Mouse (Mus musculus): ENCODE measurements around the gene Arl5a. TPM values are rescaled to one million over a fixed set of nuclear protein-coding genes. Genes with fewer than 3 reads are reported as not detected.

The Arl5a gene
- polyA plus RNA-seq, 1 experiment from 2014 or later, result 63.6 TPM

- ATAC-seq (ENCODE audit: low FRiP score, low read depth), result no peak
- WGBS, result 60% methylated on average over 13 of the region's 13 CpGs
- Histone ChIP-seq H3K4me2 (replicated peaks) (no peak overlapping the region), H3K9ac (no peak overlapping the region), H3K4me3 (no peak overlapping the region), H3K27me3 (replicated peaks) (no peaks in the 10 kb centered on the region), H3K4me1 (no peaks in the 10 kb centered on the region), H3K36me3 (no peaks in the 10 kb centered on the region), H3K9me3 (no peaks in the 10 kb centered on the region), H3K27ac (no peak overlapping the region)
These were observed 46.8 kb downstream of the Arl5a start for GRCm38 (mm10) chr2:52377706-52378447.

DNA sequence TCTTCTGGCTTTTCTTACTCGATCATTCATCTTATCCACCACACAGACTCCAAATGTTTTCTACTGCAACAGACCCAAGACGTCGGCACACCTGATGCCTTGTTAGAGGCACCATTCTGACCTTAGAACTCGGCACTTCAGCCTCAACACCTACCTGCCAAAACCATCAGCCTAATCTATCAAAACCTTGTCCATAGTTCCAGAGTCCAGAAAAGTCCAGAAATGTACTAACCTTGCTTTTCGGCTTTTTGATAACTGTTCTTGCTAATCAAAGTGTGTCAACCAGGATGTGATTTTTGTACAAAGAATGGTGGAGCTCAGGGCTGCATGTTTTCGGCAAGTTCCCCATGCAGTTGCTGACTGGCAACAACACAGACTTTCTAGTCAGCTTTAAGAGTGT, 50.0 kb downstream of the Arl5a start:
- no peaks in the 10 kb centered on the region for H3K9me3 ChIP-seq
- ATAC-seq (ENCODE audit: low FRiP score, low read depth), result no peak
- H3K9ac ChIP-seq, result no peak overlapping the region
- H3K4me2 ChIP-seq (replicated peaks), result no peak overlapping the region
- 92% methylated on average over 6 of the region's 6 CpGs for WGBS
- no peaks in the 10 kb centered on the region for H3K4me1 ChIP-seq
- no peaks in the 10 kb centered on the region for H3K36me3 ChIP-seq
- no peaks in the 10 kb centered on the region for H3K27me3 ChIP-seq (replicated peaks)
- no peak overlapping the region for H3K4me3 ChIP-seq
- H3K27ac ChIP-seq, result no peak overlapping the region

DNA sequence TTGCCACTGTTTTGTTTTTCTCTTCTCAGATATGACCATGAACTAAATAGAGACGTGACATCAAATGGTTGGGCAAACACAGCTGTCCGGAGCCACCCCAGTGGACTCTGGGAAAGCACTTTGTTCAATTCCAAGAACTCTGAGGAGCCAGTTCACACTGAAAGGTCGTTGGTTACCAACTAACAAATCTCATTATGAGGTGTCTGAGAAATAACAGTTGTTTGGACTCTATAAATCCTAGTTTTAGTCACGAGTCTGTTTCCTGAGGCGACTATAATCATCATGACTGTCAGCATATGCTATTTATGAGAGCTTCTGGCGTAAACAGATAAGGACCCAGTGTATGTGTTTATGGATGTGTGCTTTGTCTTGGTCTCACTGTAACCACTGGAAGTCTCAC, 52.2 kb downstream of the Arl5a start:
- H3K36me3 ChIP-seq, result no peaks in the 10 kb centered on the region
- no peak overlapping the region for H3K4me3 ChIP-seq
- no peak overlapping the region for H3K27ac ChIP-seq
- H3K9ac ChIP-seq, result no peak overlapping the region
- no peaks in the 10 kb centered on the region for H3K4me1 ChIP-seq
- no peaks in the 10 kb centered on the region for H3K9me3 ChIP-seq
- H3K4me2 ChIP-seq (replicated peaks), result no peak overlapping the region
- H3K27me3 ChIP-seq (replicated peaks), result no peaks in the 10 kb centered on the region
- 79% methylated on average over 6 of the region's 6 CpGs for WGBS
- no peak for ATAC-seq (ENCODE audit: low FRiP score, low read depth)

GRCm38 (mm10) chr2:52372080-52372479, 52.6 kb downstream of the Arl5a start:
- 91% methylated on average over 4 of the region's 4 CpGs for WGBS
- Histone ChIP-seq H3K27ac (no peak overlapping the region), H3K9ac (no peak overlapping the region), H3K27me3 (replicated peaks) (no peaks in the 10 kb centered on the region), H3K4me1 (no peaks in the 10 kb centered on the region), H3K4me2 (replicated peaks) (no peak overlapping the region), H3K36me3 (no peaks in the 10 kb centered on the region), H3K9me3 (no peaks in the 10 kb centered on the region), H3K4me3 (no peak overlapping the region)
- ATAC-seq (ENCODE audit: low FRiP score, low read depth), result no peak

- 79% methylated on average over 2 of the region's 2 CpGs for WGBS
- H3K27ac ChIP-seq, result no peak overlapping the region
- no peak overlapping the region for H3K4me2 ChIP-seq (replicated peaks)
- H3K4me1 ChIP-seq, result no peaks in the 10 kb centered on the region
- no peak overlapping the region for H3K9ac ChIP-seq
- no peak overlapping the region for H3K4me3 ChIP-seq
- no peaks in the 10 kb centered on the region for H3K27me3 ChIP-seq (replicated peaks)
- H3K9me3 ChIP-seq, result no peaks in the 10 kb centered on the region
- ATAC-seq (ENCODE audit: low FRiP score, low read depth), result no peak
- no peaks in the 10 kb centered on the region for H3K36me3 ChIP-seq
These were observed 53.6 kb downstream of the Arl5a start for GRCm38 (mm10) chr2:52371066-52371465.

DNA sequence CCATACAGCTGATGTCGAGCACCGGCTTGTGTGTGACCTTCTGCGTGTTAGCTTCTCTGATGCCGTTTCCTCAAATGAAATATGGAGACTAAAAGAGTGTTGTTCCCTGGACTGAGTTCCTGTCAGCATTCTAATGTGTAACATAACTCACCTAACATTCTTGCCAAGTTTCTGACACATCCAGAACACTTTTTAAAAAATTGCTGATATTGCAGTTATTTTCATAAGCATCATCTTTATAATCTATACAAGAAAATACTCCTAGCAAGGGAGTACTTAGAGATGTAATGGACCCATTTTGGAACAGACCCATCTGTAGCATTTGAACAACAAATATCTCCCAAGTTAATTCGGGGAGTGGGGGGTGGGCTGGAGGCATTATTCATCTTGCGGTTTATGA, 55.1 kb downstream of the Arl5a start:
- 89% methylated on average over 6 of the region's 6 CpGs for WGBS
- Histone ChIP-seq H3K9me3 (no peaks in the 10 kb centered on the region), H3K4me3 (no peak overlapping the region), H3K4me2 (replicated peaks) (no peak overlapping the region), H3K27ac (no peak overlapping the region), H3K27me3 (replicated peaks) (no peaks in the 10 kb centered on the region), H3K4me1 (no peaks in the 10 kb centered on the region), H3K36me3 (no peaks in the 10 kb centered on the region), H3K9ac (no peak overlapping the region)
- no peak for ATAC-seq (ENCODE audit: low FRiP score, low read depth)

DNA sequence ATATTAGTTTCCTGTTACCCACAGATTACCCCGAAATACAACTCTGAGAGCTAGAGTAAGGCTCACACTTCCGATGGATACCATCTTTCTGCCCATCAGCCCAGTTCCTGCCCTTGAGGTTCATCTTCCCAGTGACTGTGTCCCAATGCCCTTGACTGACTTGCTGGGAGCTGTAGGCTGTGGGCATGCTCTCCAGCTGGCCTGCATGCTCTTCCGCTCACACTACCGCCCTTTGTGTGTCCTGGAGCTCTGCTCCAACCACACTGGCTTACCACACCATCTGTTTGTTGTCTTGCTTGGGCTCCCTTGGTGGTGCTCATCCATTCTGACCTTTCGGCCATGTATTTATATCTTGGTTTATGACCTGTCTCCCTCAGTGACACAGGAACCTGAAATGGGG, 57.0 kb downstream of the Arl5a start:
- H3K27me3 ChIP-seq (replicated peaks), result no peaks in the 10 kb centered on the region
- H3K9ac ChIP-seq, result no peak overlapping the region
- H3K27ac ChIP-seq, result no peak overlapping the region
- no peaks in the 10 kb centered on the region for H3K4me1 ChIP-seq
- no peaks in the 10 kb centered on the region for H3K36me3 ChIP-seq
- ATAC-seq (ENCODE audit: low FRiP score, low read depth), result no peak
- WGBS, result 91% methylated on average over 5 of the region's 5 CpGs
- no peaks in the 10 kb centered on the region for H3K9me3 ChIP-seq
- no peak overlapping the region for H3K4me3 ChIP-seq
- no peak overlapping the region for H3K4me2 ChIP-seq (replicated peaks)

- WGBS, result 81% methylated on average over 13 of the region's 13 CpGs
- ATAC-seq (ENCODE audit: low FRiP score, low read depth), result no peak
These were observed 57.5 kb downstream of the Arl5a start for GRCm38 (mm10) chr2:52367248-52367647.

DNA sequence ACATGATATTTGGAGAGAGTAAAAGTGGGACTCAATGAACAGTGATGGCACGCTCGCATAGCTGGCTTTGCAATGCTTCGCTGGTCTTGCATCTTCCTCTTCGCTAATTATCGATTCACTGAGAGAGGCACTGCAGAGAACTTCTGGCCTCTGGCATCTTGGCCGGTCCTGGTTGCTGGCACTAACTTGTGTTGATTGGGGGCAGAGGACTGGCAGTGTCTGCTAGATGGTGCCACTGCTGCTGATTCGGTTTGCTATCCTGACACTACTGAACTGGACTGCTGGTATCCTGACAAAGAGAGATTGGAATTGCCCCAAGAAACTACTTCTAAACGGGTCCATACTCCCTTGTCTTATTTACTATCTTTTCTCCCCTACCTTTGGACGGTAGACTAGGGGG, 63.6 kb downstream of the Arl5a start:
- Histone ChIP-seq H3K4me2 (replicated peaks) (no peak overlapping the region), H3K27me3 (replicated peaks) (no peaks in the 10 kb centered on the region), H3K9me3 (no peaks in the 10 kb centered on the region), H3K36me3 (no peaks in the 10 kb centered on the region), H3K4me3 (no peak overlapping the region), H3K4me1 (peaks cover 3% of the 10 kb centered on the region; the same call in 1 of the 2 replicates), H3K9ac (no peak overlapping the region), H3K27ac (no peak overlapping the region)
- WGBS, result 93% methylated on average over 9 of the region's 9 CpGs
- ATAC-seq (ENCODE audit: low FRiP score, low read depth), result no peak

More at GRCm38 (mm10) chr2:52367248-52367647, 57.5 kb downstream of the Arl5a start:
- H3K36me3 ChIP-seq, result no peaks in the 10 kb centered on the region
- H3K4me3 ChIP-seq, result no peak overlapping the region
- H3K27me3 ChIP-seq (replicated peaks), result no peaks in the 10 kb centered on the region
- no peaks in the 10 kb centered on the region for H3K9me3 ChIP-seq
- no peak overlapping the region for H3K4me2 ChIP-seq (replicated peaks)
- H3K27ac ChIP-seq, result no peak overlapping the region
- no peaks in the 10 kb centered on the region for H3K4me1 ChIP-seq
- no peak overlapping the region for H3K9ac ChIP-seq

DNA sequence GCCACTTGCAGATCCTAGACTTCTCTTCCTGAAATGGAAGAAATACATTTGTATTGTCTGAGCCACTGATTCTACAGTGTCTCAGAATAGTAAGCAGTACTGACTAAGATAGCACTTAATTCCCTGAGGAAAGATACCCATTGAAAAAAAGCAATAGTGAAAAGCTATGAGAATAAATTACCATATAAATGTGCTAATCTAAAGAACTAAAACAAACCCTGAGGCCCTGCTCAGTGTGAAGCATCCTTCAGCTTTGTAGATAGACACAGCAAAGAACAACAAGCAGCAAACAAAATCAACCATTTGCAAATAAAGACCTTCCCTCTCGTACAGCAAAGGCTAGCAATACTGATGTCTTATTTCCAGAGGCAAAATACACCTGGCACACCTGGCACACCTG, 65.0 kb downstream of the Arl5a start:
- Histone ChIP-seq H3K4me3 (no peak overlapping the region), H3K27me3 (replicated peaks) (no peaks in the 10 kb centered on the region), H3K4me2 (replicated peaks) (no peak overlapping the region), H3K9me3 (no peaks in the 10 kb centered on the region), H3K27ac (no peak overlapping the region), H3K4me1 (peaks cover 3% of the 10 kb centered on the region; the same call in 1 of the 2 replicates), H3K36me3 (no peaks in the 10 kb centered on the region), H3K9ac (no peak overlapping the region)
- peak; percentile 65 for ATAC-seq (ENCODE audit: low FRiP score, low read depth)
- WGBS, result 54% methylated on average over 1 of the region's 1 CpGs

DNA sequence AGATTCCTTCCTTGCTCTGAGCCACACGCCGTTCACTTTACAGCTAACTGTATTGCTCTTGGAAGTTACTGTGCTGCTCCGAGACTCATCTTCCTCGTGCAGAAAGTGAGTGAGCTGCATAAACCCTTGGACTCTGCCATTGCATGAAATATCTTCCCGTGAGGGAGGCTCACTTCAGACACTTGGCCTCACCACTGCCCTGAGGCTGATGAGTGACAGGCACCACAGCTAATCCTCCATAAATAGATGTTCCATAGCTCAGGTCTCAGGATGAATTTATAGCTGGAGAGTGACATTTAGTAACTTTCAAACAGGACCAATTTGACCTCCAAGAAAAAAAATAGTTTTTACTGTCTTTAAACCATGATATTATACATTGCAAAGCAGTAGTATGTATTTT, 66.5 kb downstream of the Arl5a start:
- WGBS, result 84% methylated on average over 5 of the region's 5 CpGs
- Histone ChIP-seq H3K27ac (no peak overlapping the region), H3K4me1 (peaks cover 3% of the 10 kb centered on the region; the same call in 1 of the 2 replicates), H3K27me3 (replicated peaks) (no peaks in the 10 kb centered on the region), H3K9me3 (no peaks in the 10 kb centered on the region), H3K4me3 (no peak overlapping the region), H3K36me3 (no peaks in the 10 kb centered on the region), H3K9ac (no peak overlapping the region), H3K4me2 (replicated peaks) (no peak overlapping the region)
- ATAC-seq (ENCODE audit: low FRiP score, low read depth), result no peak

- Histone ChIP-seq H3K9ac (no peak overlapping the region), H3K4me1 (no peaks in the 10 kb centered on the region), H3K27me3 (replicated peaks) (no peaks in the 10 kb centered on the region), H3K36me3 (no peaks in the 10 kb centered on the region), H3K4me3 (no peak overlapping the region), H3K9me3 (peaks cover 6% of the 10 kb centered on the region; the same call in 1 of the 2 replicates), H3K27ac (no peak overlapping the region), H3K4me2 (replicated peaks) (no peak overlapping the region)
- no peak for ATAC-seq (ENCODE audit: low FRiP score, low read depth)
- WGBS, result 91% methylated on average over 1 of the region's 1 CpGs
These were observed 73.7 kb downstream of the Arl5a start for GRCm38 (mm10) chr2:52351029-52351428.
